Mouse (Mus musculus) right cerebral cortex, adult 18-20 months (tissue): ENCODE results near the gene Zfp740.
A peak's percentile ranks its signal among the peaks of the same experiment; 100 is the strongest.
"Not testable (repeated sequence)": the region's sequence is repeated elsewhere in the genome, so short reads cannot be mapped to it uniquely, and the experiment has no call there.

ENCODE experiments used
- DNase-seq: peaks from one replicate; pipeline ENCODE4 v3.0.0; 2022; ENCODE audit warnings: mixed read lengths

Zfp740 gene

GRCm38 (mm10) chr15:102202971-102203834 is at the start of gene Zfp740:
Gene Zfp740 (plus strand): TSS chr15:102203249.
- DNase-seq = peak; percentile 97

- not testable (repeated sequence) for DNase-seq
These were observed 48.0 kb upstream of the Zfp740 start for GRCm38 (mm10) chr15:102155006-102155405.

GRCm38 (mm10) chr15:102156836-102157235 is 46.2 kb upstream of the Zfp740 start:
- DNase-seq = no peak

DNA sequence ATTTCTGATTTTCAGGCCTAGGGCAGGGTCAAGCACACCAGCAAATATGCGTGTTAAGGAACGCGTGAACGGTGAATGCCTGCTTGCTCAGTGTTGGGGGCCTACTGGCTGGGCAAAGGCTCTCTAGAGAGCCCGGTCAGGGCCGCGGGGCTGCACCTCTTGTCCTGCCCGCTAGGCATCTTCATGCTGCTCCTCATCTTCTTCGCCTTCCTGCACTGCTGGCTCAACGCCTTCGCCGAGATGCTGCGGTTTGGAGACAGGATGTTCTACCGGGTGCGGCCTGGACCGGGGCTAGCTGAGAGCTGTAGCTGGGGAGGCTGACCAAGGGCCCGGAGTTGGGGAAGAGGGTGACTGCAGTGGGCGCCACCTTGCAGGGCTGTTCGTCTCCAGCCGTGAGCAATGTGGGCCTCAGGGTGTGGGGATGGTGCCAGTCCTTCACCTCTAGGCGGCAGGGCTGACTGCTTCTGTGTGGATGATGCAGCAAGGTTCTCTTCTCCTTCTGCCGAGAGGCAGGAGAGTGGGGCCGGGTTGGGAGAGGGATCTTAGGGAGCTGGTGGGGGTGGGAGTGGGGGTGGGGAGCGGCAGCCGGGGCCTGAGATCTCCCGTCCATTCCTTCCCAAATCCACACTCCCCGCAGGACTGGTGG is 42.5 kb upstream of the Zfp740 start:
- DNase-seq = no peak

DNA sequence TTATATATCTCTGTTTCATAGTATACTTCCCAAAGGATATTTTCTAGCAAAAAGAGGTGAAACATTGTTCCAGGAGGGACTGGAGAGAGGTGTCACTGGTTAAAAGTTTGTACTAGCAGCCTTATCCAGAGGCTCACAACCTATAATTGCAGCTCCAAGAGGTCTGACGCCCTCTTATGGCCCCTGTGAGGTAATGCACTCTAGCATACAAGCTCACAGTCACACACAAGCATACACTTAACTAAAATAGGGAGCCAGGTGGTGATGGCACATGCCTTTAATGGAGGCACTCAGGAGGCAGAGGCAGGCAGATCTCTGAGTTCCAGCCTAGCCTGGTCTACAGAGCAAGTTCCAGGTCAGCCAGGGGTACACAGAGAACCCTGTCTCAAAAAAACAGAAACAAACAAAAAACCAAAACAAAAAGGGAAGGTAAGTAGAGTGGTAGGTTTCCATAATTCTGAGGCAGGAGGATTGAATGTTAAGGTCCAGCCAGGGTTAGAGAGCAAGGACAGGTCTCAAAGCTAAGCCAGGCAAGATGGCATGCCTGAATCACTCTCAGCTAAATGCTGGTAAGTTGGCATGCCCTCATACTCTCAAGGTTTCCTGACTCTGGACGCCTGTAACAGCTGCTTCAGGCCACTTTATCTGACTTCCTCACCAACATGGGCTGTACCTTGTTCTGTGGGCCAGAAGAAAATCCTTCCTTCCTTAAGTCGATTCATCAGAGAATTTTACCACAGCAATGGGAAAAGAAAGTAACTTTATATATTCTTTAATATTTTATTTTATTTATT is 39.0 kb upstream of the Zfp740 start:
- no peak for DNase-seq

DNA sequence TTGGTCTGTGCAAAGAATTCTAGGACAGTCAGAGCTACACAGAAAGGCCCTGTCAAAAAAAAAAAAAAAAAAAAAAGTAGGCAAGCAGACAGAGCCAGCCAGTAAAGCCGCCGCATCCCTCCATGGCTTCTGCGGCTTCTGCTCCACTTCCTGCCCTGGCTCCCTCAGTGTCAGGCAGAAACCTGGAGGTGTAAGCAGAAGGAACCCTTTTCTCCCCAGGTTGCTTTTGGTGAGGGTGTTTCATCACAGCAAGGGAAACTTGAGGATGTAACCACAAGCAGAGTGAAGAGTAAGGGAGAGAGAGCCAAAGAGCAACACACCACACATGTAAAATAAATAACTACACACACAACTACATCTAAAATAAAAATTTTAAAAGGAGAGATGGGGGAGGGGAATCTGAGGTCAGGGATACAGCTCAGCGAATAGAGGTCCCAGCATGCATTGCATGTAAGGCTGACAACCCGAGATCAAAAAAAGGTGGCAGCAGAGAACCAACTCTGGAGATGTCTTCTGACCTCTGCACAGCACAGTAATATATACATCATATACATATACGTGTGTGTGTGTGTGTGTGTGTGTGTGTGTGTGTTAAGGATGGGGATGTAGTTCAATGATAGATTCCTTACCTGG is 37.5 kb upstream of the Zfp740 start:
- DNase-seq = no peak

GRCm38 (mm10) chr15:102167620-102168021 is 35.4 kb upstream of the Zfp740 start:
- no peak for DNase-seq

- DNase-seq = no peak
These were observed 34.0 kb upstream of the Zfp740 start for GRCm38 (mm10) chr15:102169064-102169463.

- no peak for DNase-seq
These were observed 29.5 kb upstream of the Zfp740 start for GRCm38 (mm10) chr15:102173581-102173980.

DNA sequence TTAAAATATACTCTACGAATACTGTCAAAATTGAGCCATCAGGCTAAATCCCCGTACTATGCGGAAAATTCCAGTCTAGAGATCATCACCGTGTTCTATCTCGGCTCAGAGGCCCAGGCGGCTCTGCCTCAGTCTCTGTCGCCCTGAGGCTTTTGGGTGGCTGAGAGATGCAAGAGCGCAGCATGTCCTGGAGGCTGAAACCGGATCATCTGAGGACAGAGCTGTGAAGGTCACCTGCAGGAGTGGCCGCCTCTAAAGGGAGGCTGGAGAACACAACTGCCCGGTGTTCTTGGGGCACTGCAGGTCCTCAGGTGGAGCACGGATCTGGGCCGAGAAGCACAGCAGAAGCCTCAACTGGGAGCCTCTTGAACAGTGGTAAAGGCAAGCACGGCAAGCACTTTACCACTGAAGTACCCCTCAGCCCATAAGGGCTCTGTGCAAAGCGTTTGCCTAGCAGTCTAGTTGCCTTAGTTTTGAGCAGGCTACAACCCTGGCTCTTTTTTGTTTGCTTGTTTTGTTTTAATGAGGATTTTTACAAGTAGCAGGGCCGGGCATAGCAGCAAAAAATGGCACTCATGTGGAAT is 27.2 kb upstream of the Zfp740 start:
- no peak for DNase-seq

GRCm38 (mm10) chr15:102176571-102177316 is 26.3 kb upstream of the Zfp740 start:
- no peak for DNase-seq

DNA sequence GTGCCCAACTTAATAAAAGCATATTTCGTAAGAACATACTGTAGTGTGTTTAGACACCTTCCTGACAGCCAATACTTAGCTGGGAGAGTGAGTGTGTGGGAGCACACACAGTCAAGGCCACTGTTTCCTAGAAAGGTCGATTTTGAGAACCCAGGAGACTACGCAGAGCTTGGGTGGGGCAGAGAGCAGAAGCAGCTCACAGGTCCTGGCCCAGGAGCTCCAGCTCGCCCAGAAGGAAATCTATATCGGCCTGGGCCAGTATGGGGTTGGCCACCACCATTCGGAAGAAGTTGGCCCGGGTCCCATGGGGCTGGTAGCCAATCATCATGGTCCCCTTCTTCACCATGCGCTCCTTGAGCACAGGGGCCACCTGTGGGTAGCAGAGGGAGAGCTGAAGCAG is 25.6 kb upstream of the Zfp740 start:
- DNase-seq = no peak

- peak; percentile 73 for DNase-seq
These were observed 24.8 kb upstream of the Zfp740 start for GRCm38 (mm10) chr15:102178279-102178678.

DNA sequence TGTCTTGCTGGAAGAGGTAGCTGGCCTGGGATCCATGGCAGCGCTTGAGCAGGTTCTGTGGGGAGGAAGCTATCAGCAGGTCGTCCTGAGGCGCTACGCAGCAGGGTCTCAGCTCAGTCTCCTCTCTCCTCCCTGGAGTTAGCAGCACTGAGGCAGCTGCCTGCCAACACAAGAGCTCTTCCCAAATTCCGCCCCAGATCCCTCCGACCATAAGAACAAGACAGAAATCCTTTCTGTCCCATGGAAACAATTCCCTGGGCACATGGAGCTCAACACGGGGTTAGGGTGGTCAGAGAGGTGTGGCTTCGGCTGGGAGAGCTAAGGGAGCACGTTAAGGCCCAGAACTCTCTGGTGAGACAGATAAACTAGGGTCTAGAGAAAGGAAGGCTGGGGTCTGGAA is 23.9 kb upstream of the Zfp740 start:
- no peak for DNase-seq

GRCm38 (mm10) chr15:102179924-102180323 is 23.1 kb upstream of the Zfp740 start:
- no peak for DNase-seq

DNA sequence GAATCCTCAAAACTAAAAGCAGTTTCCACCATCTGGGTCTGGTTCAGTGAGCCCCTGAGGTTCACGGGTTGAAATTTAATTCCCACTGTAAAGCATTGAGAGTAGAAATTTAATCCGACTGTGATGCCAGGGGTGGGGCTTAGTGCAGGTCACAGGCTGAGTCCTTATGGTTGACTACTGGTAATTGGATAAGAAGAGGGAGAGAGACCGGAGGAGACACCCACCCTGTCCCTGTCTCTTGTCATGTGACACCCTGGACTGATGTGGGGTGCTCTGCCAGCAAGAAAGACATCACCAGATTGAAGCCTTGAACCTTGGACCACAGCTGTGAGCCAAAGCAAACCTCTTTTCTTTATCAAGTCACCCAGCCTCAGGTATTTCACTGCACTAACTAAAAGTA is 20.0 kb upstream of the Zfp740 start:
- no peak for DNase-seq

DNA sequence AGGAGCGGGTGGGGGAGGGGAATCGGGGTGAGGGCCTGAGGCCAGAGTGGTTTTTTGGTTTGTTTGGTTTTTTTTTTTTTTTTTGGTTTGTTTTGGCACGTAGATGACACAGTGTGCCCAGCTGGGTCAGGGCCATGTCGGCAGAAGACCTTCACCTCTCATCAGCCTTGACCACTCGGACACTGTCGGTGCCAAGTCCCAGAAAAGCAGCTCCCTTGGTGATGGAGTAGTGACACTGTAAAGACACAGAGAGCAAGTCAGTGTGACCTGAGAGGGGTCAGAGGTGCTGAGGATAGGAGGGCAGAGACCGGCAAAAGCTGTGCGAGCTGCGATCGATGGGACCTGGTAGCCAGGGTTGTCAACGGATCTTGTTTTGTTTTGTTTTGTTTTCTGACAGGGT is 16.8 kb upstream of the Zfp740 start:
- no peak for DNase-seq

DNA sequence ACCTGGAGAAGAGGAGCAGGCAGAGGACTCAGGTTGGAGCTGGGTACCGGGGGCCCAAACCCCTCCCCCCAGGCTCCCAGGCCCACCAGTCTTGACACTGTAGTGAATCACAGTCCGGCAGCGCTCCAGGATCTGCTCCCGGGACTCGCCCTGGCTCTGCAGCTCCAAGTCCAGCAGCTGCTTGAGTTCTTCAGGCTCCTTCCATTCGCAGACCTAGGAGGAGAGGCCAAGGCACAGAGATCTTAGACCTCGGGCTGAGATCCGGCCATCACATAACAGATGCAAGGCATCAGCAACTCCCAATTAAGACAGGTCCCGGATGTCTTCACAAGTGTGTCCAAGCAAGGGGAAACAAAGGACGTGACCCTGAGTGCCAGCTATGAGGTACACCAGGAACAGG is 15.0 kb upstream of the Zfp740 start:
- DNase-seq = no peak

DNA sequence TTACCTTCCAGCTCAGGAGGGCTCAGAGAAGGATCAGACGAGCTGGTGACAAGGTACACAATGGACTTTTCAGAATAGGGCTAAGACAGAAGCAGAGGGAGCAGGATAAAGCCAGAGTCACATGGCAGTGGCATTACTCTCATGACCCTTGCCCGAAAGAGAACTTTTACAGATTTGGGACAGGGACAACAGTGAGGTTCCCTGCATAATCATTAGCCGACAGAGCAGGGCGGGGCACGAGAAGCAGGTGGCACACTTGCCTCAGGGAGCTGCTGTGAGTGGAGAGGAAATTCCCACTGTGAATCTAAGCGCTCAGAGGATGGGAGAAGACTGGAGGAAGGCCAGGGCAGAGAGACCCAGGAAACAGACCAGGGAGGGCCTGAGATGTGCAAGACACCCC is 14.2 kb upstream of the Zfp740 start:
- no peak for DNase-seq

GRCm38 (mm10) chr15:102191699-102192098 is 11.3 kb upstream of the Zfp740 start:
- no peak for DNase-seq

GRCm38 (mm10) chr15:102192271-102192812 is 10.7 kb upstream of the Zfp740 start:
- no peak for DNase-seq
